Mouse (Mus musculus): ENCODE results near the gene Spg21. TPM values are rescaled to one million over a fixed set of nuclear protein-coding genes. Genes with fewer than 3 reads are reported as not detected.

The Spg21 gene
- polyA plus RNA-seq, 1 experiment from 2014 or later, result 34.4 TPM

GRCm38 (mm10) chr9:65512520-65512919, 51.8 kb downstream of the Spg21 start:
- DNase-seq (no peak), ATAC-seq (no peak)
- no peaks in the 10 kb centered on the region for H3K36me3 ChIP-seq (replicated peaks; ENCODE audit: insufficient read depth, low read length)

GRCm38 (mm10) chr9:65514431-65514830, 53.7 kb downstream of the Spg21 start:
- H3K27me3 ChIP-seq (ENCODE audit: insufficient read depth, low read length), result no peaks in the 10 kb centered on the region
- TF ChIP-seq EP300 (IDR thresholded peaks at IDR 0.05; ENCODE audit: low read depth) (no peak), CTCF (IDR thresholded peaks at IDR 0.05; ENCODE audit: low read depth) (no peak)
- H3K4me1 ChIP-seq (ENCODE audit: insufficient read depth), result peaks cover 2% of the 10 kb centered on the region; the same call in 1 of the 2 replicates
- no peaks in the 10 kb centered on the region for H3K36me3 ChIP-seq (replicated peaks; ENCODE audit: insufficient read depth, low read length)
- H3K4me2 ChIP-seq (ENCODE audit: low read depth, low read length), result no peak overlapping the region
- no peak overlapping the region for H3K27ac ChIP-seq (ENCODE audit: low read depth)
- no peak overlapping the region for H3K9ac ChIP-seq (replicated peaks)
- H3K4me3 ChIP-seq (ENCODE audit: low read depth, low read length), result no peak overlapping the region
- no peaks in the 10 kb centered on the region for H3K9me3 ChIP-seq (ENCODE audit: low read length)
- 78% methylated on average over 8 of the region's 8 CpGs for WGBS (ENCODE audit: insufficient replicate concordance)
- DNase-seq, result no peak
- no peak for ATAC-seq

More at GRCm38 (mm10) chr9:65512520-65512919, 51.8 kb downstream of the Spg21 start:
- Histone ChIP-seq H3K27ac (ENCODE audit: low read depth) (no peak overlapping the region), H3K27me3 (ENCODE audit: insufficient read depth, low read length) (no peaks in the 10 kb centered on the region), H3K4me3 (ENCODE audit: low read depth, low read length) (no peak overlapping the region), H3K4me2 (ENCODE audit: low read depth, low read length) (no peak overlapping the region), H3K4me1 (ENCODE audit: insufficient read depth) (peaks cover 2% of the 10 kb centered on the region; the same call in 1 of the 2 replicates), H3K9ac (replicated peaks) (no peak overlapping the region), H3K9me3 (ENCODE audit: low read length) (no peaks in the 10 kb centered on the region)
- TF ChIP-seq EP300 (IDR thresholded peaks at IDR 0.05; ENCODE audit: low read depth) (no peak), CTCF (IDR thresholded peaks at IDR 0.05; ENCODE audit: low read depth) (no peak)
- 68% methylated on average over 3 of the region's 3 CpGs for WGBS (ENCODE audit: insufficient replicate concordance)

GRCm38 (mm10) chr9:65514851-65515261, 54.1 kb downstream of the Spg21 start:
- ATAC-seq (no peak), DNase-seq (no peak)
- Histone ChIP-seq H3K9me3 (ENCODE audit: low read length) (no peaks in the 10 kb centered on the region), H3K4me1 (ENCODE audit: insufficient read depth) (peaks cover 2% of the 10 kb centered on the region; the same call in 1 of the 2 replicates), H3K36me3 (replicated peaks; ENCODE audit: insufficient read depth, low read length) (no peaks in the 10 kb centered on the region), H3K9ac (replicated peaks) (no peak overlapping the region), H3K27ac (ENCODE audit: low read depth) (no peak overlapping the region), H3K4me3 (ENCODE audit: low read depth, low read length) (no peak overlapping the region), H3K27me3 (ENCODE audit: insufficient read depth, low read length) (peaks cover under 1% of the 10 kb centered on the region; the same call in 1 of the 2 replicates), H3K4me2 (ENCODE audit: low read depth, low read length) (no peak overlapping the region)
- WGBS (ENCODE audit: insufficient replicate concordance), result 75% methylated on average over 3 of the region's 3 CpGs
- no peak for TF ChIP-seq EP300 (IDR thresholded peaks at IDR 0.05; ENCODE audit: low read depth)
- no peak for TF ChIP-seq CTCF (IDR thresholded peaks at IDR 0.05; ENCODE audit: low read depth)

- H3K4me2 ChIP-seq (ENCODE audit: low read depth, low read length), result peak within 1 kb of the TSS; percentile 24; the same call in 1 of the 2 replicates
- no peak within 1 kb of the TSS for H3K9ac ChIP-seq (replicated peaks)
- WGBS (ENCODE audit: insufficient replicate concordance), result 27% methylated on average over 23 of the region's 25 CpGs
- TF ChIP-seq EP300 (IDR thresholded peaks at IDR 0.05; ENCODE audit: low read depth) (no peak), CTCF (IDR thresholded peaks at IDR 0.05; ENCODE audit: low read depth) (no peak)
- H3K36me3 ChIP-seq (replicated peaks; ENCODE audit: insufficient read depth, low read length), result no peaks in the 10 kb centered on the region
- no peaks in the 10 kb centered on the region for H3K9me3 ChIP-seq (ENCODE audit: low read length)
- ATAC-seq, result no peak
- peaks cover 8% of the 10 kb centered on the region for H3K27me3 ChIP-seq (ENCODE audit: insufficient read depth, low read length)
- DNase-seq, result no peak
- 0 out of 2 replicates have a peak, but pooled peaks cover 3% of the 10 kb centered on the region for H3K4me1 ChIP-seq (ENCODE audit: insufficient read depth)
- H3K4me3 ChIP-seq (ENCODE audit: low read depth, low read length), result no peak within 1 kb of the TSS
- H3K27ac ChIP-seq (ENCODE audit: low read depth), result no peak within 1 kb of the TSS
Measured at GRCm38 (mm10) chr9:65519807-65520504, 59.2 kb downstream of the Spg21 start, which contains the start of gene Ankdd1a. Gene Ankdd1a (minus strand): TSS chr9:65520193.

GRCm38 (mm10) chr9:65520505-65520876, 59.7 kb downstream of the Spg21 start:
- no peaks in the 10 kb centered on the region for H3K36me3 ChIP-seq (replicated peaks; ENCODE audit: insufficient read depth, low read length)
- H3K27me3 ChIP-seq (ENCODE audit: insufficient read depth, low read length), result peaks cover 8% of the 10 kb centered on the region
- H3K9me3 ChIP-seq (ENCODE audit: low read length), result no peaks in the 10 kb centered on the region
- no peak overlapping the region for H3K4me2 ChIP-seq (ENCODE audit: low read depth, low read length)
- H3K27ac ChIP-seq (ENCODE audit: low read depth), result no peak overlapping the region
- no peak for ATAC-seq
- no peak overlapping the region for H3K4me3 ChIP-seq (ENCODE audit: low read depth, low read length)
- no peak overlapping the region for H3K9ac ChIP-seq (replicated peaks)
- 38% methylated on average over 11 of the region's 11 CpGs for WGBS (ENCODE audit: insufficient replicate concordance)
- H3K4me1 ChIP-seq (ENCODE audit: insufficient read depth), result 0 out of 2 replicates have a peak, but pooled peaks cover 3% of the 10 kb centered on the region
- no peak for TF ChIP-seq CTCF (IDR thresholded peaks at IDR 0.05; ENCODE audit: low read depth)
- TF ChIP-seq EP300 (IDR thresholded peaks at IDR 0.05; ENCODE audit: low read depth), result no peak
- DNase-seq, result no peak

- DNase-seq, result peak; percentile 86
- Histone ChIP-seq H3K9ac (replicated peaks) (no peak overlapping the region), H3K4me3 (ENCODE audit: low read depth, low read length) (no peak overlapping the region), H3K4me1 (ENCODE audit: insufficient read depth) (peaks cover 17% of the 10 kb centered on the region), H3K36me3 (replicated peaks; ENCODE audit: insufficient read depth, low read length) (no peaks in the 10 kb centered on the region), H3K4me2 (ENCODE audit: low read depth, low read length) (no peak overlapping the region), H3K9me3 (ENCODE audit: low read length) (no peaks in the 10 kb centered on the region), H3K27ac (ENCODE audit: low read depth) (no peak overlapping the region), H3K27me3 (ENCODE audit: insufficient read depth, low read length) (peaks cover 8% of the 10 kb centered on the region)
- WGBS (ENCODE audit: insufficient replicate concordance), result 25% methylated on average over 14 of the region's 14 CpGs
- TF ChIP-seq EP300 (IDR thresholded peaks at IDR 0.05; ENCODE audit: low read depth) (no peak), CTCF (IDR thresholded peaks at IDR 0.05; ENCODE audit: low read depth) (peak; percentile 98)
- ATAC-seq, result peak; percentile 80
Measured at GRCm38 (mm10) chr9:65523611-65524364, 63.0 kb downstream of the Spg21 start.
